Mouse (Mus musculus): ENCODE measurements at regions not wholly inside any gene's neighbourhood (a gene's known extent, or its start where the extent isn't known, plus 50 kb on each side); places are given as distances from the start of the nearest gene placed in this dataset.

DNA sequence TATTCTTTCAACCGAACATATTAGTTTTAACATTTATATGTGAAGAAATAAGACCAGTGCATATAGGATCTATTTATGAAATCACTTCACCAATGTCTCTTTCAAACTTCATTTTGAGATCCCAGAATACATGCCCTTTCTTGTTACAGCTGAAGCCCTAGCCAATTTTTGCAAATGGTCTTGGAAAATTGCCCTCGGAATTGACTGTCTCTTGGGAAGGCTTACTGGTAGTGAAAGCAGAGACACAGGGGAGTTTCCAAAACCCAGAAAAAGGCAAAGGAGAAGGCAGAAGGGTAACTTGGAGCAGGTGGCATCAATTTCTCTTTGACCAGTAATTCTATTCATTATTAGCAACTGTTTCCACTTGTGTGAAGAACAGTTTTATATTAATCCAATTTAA is 515.4 kb downstream of the Gm826 start:
- H3K27me3 ChIP-seq (ENCODE audit: control insufficient read depth, insufficient read depth, low read length) = no peaks in the 10 kb centered on the region
- no peak for DNase-seq
- H3K27ac ChIP-seq (ENCODE audit: insufficient read depth, low read length) = no peak overlapping the region
- H3K4me1 ChIP-seq (ENCODE audit: control insufficient read depth, insufficient read depth, low read length) = no peaks in the 10 kb centered on the region
- TF ChIP-seq POLR2A (IDR thresholded peaks at IDR 0.05; ENCODE audit: borderline replicate concordance, insufficient read depth, low read length) = no peak
- no peak for TF ChIP-seq CTCF (IDR thresholded peaks at IDR 0.05; ENCODE audit: borderline replicate concordance, insufficient read depth, low read depth, low read length)
- WGBS = 56% methylated on average over 2 of the region's 2 CpGs
- no peak overlapping the region for H3K4me3 ChIP-seq (replicated peaks; ENCODE audit: insufficient read depth, low read depth, low read length)

DNA sequence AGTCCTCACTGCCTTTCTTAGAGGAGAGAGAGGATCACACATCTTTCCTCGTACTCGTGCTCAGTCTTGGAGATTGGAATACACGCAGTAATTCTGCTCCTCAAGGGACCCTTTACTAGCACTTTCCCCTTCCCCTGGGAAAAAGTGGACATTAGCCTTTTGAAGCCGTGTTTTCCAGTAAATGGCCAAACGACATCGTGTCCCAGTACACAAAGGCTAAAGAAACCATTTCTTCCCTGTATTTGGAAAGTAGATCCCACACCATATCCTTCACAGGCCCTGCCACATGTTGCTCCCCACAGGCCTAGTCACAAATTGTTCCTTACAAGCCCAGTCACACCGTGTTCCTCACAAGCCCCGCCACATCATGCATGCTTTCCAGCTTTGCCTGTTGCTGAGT is 517.6 kb downstream of the Gm826 start:
- DNase-seq = no peak
- Histone ChIP-seq H3K4me3 (replicated peaks; ENCODE audit: insufficient read depth, low read depth, low read length) (no peak overlapping the region), H3K27me3 (ENCODE audit: control insufficient read depth, insufficient read depth, low read length) (no peaks in the 10 kb centered on the region), H3K4me1 (ENCODE audit: control insufficient read depth, insufficient read depth, low read length) (no peaks in the 10 kb centered on the region), H3K27ac (ENCODE audit: insufficient read depth, low read length) (no peak overlapping the region)
- TF ChIP-seq CTCF (IDR thresholded peaks at IDR 0.05; ENCODE audit: borderline replicate concordance, insufficient read depth, low read depth, low read length) = no peak
- no peak for TF ChIP-seq POLR2A (IDR thresholded peaks at IDR 0.05; ENCODE audit: borderline replicate concordance, insufficient read depth, low read length)
- 91% methylated on average over 8 of the region's 8 CpGs for WGBS
